12 mouse cellular contexts compared by ENCODE assay signal in the genomic region with DNA sequence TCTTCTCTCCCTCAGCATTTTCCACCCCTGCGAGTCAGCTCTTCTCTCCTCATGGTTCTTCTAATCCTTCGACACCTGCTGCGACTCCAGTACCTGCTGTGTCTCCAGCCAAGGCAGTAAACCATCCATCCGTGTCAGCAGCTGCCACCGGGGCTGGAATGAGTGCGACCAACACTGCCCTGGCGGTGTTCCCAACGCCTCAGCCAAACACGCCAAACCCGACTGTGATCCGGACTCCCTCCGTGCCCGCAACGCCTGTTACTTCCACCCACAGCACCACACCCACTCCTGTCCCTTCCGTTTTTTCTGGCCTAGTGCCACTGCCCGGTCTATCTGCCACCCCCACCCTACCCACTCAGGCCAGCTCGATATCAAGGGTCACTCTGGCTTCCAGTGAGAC. TPM values are rescaled to one million over a fixed set of nuclear protein-coding genes. Genes with fewer than 3 reads are reported as not detected.
A peak's percentile ranks its signal among the peaks of the same experiment; 100 is the strongest.
DNase-seq lines count a peak whose midpoint lies in the region; ATAC-seq and TF ChIP-seq lines count a peak whose summit lies in the region.
"Had no signal": no experiment of that assay in that cellular context is flagged by ENCODE, and none has a peak within 500 bp of the region (broad histone marks: within the 10 kb centered on the region; RNA-seq: fewer than 3 reads in every experiment).

No protein-coding gene starts in this region.

- no peaks in the 10 kb centered on the region for H3K4me1 ChIP-seq in lung, postnatal 0 days (ENCODE audit: insufficient read depth, low read depth, low read length)
- H3K4me1 ChIP-seq in lung, adult 2 months (ENCODE audit: control insufficient read depth, insufficient read depth, low read length): no peaks in the 10 kb centered on the region

- no peak for TF ChIP-seq POLR2A in lung, adult 2 months (IDR thresholded peaks at IDR 0.05; ENCODE audit: borderline replicate concordance, extremely low read depth, low read depth, low read length)

- H3K9me3 ChIP-seq in lung, postnatal 0 days (ENCODE audit: low read length): no peaks in the 10 kb centered on the region

- ATAC-seq in lung, postnatal 0 days: peak; percentile 11; the same call in 1 of the 2 replicates

- DNase-seq in lung, postnatal 0 days (ENCODE audit: low spot score): no peak
- no peak for DNase-seq in lung, adult 2 months
- DNase-seq in cerebellum, adult 9-11 months: peak; percentile 66
- DNase-seq in gastrocnemius, postnatal 25 days: peak; percentile 72
- DNase-seq in kidney, postnatal 36 days: peak; percentile 85 to 88
- no peak for DNase-seq in right cerebral cortex, postnatal 14 days
- no peak for DNase-seq in urinary bladder, adult 2 months (ENCODE audit: low spot score)
- DNase-seq: adrenal gland, adult 2 months; heart, adult 2 months; lung, postnatal 36 days; thymus, adult 18-20 months had no signal

- H3K27ac ChIP-seq in lung, postnatal 0 days (ENCODE audit: low read length): no peak overlapping the region
- H3K27ac ChIP-seq: heart, adult 2 months had no signal

- H3K27me3 ChIP-seq in lung, postnatal 0 days (replicated peaks; ENCODE audit: insufficient read depth, low read length): no peaks in the 10 kb centered on the region

- TF ChIP-seq EP300 in lung, postnatal 0 days (IDR thresholded peaks at IDR 0.05): no peak

- no peak overlapping the region for H3K4me2 ChIP-seq in lung, postnatal 0 days (replicated peaks; ENCODE audit: low read depth, low read length)

- peaks cover 64% of the 10 kb centered on the region for H3K36me3 ChIP-seq in lung, postnatal 0 days (ENCODE audit: insufficient read depth, low read length)

- TF ChIP-seq CTCF in lung, postnatal 0 days (IDR thresholded peaks at IDR 0.05): no peak
- no peak for TF ChIP-seq CTCF in lung, adult 2 months (IDR thresholded peaks at IDR 0.05; ENCODE audit: insufficient read depth, low read length)

- WGBS in lung, postnatal 0 days: 79% methylated on average over 16 of the region's 17 CpGs
- WGBS in lung, adult 2 months: 61% methylated on average over 17 of the region's 17 CpGs

- no peak overlapping the region for H3K4me3 ChIP-seq in lung, postnatal 0 days (ENCODE audit: low read depth, low read length)
- no peak overlapping the region for H3K4me3 ChIP-seq in lung, adult 2 months (replicated peaks; ENCODE audit: extremely low read depth, low read depth, low read length)
- H3K4me3 ChIP-seq: heart, adult 2 months had no signal

- H3K9ac ChIP-seq in lung, postnatal 0 days (replicated peaks; ENCODE audit: low read depth): no peak overlapping the region

RNA-seq across cellular contexts. Expression of a gene that starts 11.0 kb away (rescaled TPM):
- 0.08 and 0.20 TPM in 2 replicates for polyA plus RNA-seq in lung, postnatal 0 days (2015; fragmentation: Nextera tagmentation; extraction: Ambion mirVana)
- 0.06 TPM in 1 of 2 replicates, not detected in the other for polyA plus RNA-seq in lung, adult 2 months (2012; rRNA removed)
- total RNA-seq in gastrocnemius, postnatal 25 days (2021): not detected
- 0.06 TPM in 1 of 2 replicates, not detected in the other for polyA plus RNA-seq in urinary bladder, adult 2 months (2012; rRNA removed)
- total RNA-seq: adrenal gland, adult 2 months; heart, adult 2 months had no signal
- polyA plus RNA-seq: adrenal gland, adult 2 months; heart, adult 2 months; intestine, embryonic 14.5 days had no signal

RNA-seq across cellular contexts. Expression of a gene that starts 14.0 kb away (rescaled TPM):
- polyA plus RNA-seq in lung, postnatal 0 days (2015; fragmentation: Nextera tagmentation; extraction: Ambion mirVana): 10.8 and 12.6 TPM in 2 replicates
- 24.2 and 25.2 TPM in 2 replicates for polyA plus RNA-seq in lung, adult 2 months (2012; rRNA removed)
- 1 to 10 TPM; 6.0 to 6.8 TPM for total RNA-seq in gastrocnemius, postnatal 25 days (2021)
- 4.7 and 10.3 TPM in 2 replicates for polyA plus RNA-seq in urinary bladder, adult 2 months (2012; rRNA removed)

RNA-seq across cellular contexts. Expression of a gene that starts 14.3 kb away (rescaled TPM):
- polyA plus RNA-seq in lung, postnatal 0 days (2015; fragmentation: Nextera tagmentation; extraction: Ambion mirVana): 11.1 and 11.2 TPM in 2 replicates
- 8.1 and 13.1 TPM in 2 replicates for polyA plus RNA-seq in lung, adult 2 months (2012; rRNA removed)
- total RNA-seq in gastrocnemius, postnatal 25 days (2021): 1 to 10 TPM; 2.7 to 3.2 TPM
- polyA plus RNA-seq in urinary bladder, adult 2 months (2012; rRNA removed): 9.4 and 11.5 TPM in 2 replicates

Comparison
In these comparisons a context has a peak if more than half of its experiments do, and no peak if none do; other contexts are left out.
1. DNase-seq: peak in cerebellum, adult 9-11 months (single experiment), gastrocnemius, postnatal 25 days (single experiment) and kidney, postnatal 36 days (2 of 2); none in lung, postnatal 0 days (single experiment), lung, adult 2 months (single experiment), right cerebral cortex, postnatal 14 days (single experiment) and urinary bladder, adult 2 months (single experiment).